Mouse (Mus musculus) lung, adult 2 months (tissue): ENCODE data around the gene Dnah5.

ENCODE experiments used
- CTCF ChIP-seq: fragments of 200-500 bp; IDR thresholded peaks from 2 replicates; pipeline ENCODE4 v1.5.1; 2011; ENCODE audit warnings: mild to moderate bottlenecking, low read length, control low read depth; ENCODE audit not compliant: insufficient read depth
- POLR2A ChIP-seq: fragments of 200-500 bp; IDR thresholded peaks from 2 replicates; pipeline ENCODE4 v1.6.1; 2011; ENCODE audit warnings: low read depth, mild to moderate bottlenecking, control low read depth, low read length, borderline replicate concordance; ENCODE audit errors: extremely low read depth

GRCm38 (mm10) chr15:28158771-28159489 lies 44.6 kb upstream of the Dnah5 start:
- TF ChIP-seq CTCF (no peak), POLR2A (no peak)
